Mouse (Mus musculus) frontal cortex, postnatal 36 days (tissue): ENCODE measurements at regions not wholly inside any gene's neighbourhood (a gene's known extent, or its start where the extent isn't known, plus 50 kb on each side); places are given as distances from the start of the nearest gene placed in this dataset.

ENCODE experiments used
- DNase-seq, 2 experiments: peaks; one replicate each; pipeline ENCODE4 v3.0.0; 2022; ENCODE audit warnings: low spot score in 2 of 2

DNA sequence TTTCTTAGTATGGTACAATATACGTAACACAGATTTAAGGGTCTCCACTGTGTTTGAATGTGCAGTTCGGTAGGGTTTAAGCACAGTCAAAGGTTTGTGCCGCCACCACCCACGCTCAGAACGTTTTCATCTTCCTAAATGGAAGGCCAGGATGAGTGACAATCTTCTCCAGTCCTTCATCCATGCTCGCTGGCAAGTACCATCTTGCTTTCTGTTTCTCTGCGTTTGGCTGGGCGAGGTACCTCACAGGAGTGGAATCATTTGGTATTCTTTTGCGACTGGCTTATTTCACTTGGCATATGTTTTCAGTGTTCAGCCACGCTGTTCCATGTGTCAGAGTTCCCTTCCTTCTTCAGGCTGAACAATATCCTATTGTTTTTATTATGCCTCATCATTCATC lies 342.3 kb downstream of the Pax1 start:
- no peak for DNase-seq

GRCm38 (mm10) chr2:147702330-147703063 lies 340.8 kb downstream of the Pax1 start:
- no peak for DNase-seq

- no peak for DNase-seq
Measured at GRCm38 (mm10) chr2:147699524-147700081, 337.9 kb downstream of the Pax1 start.

DNA sequence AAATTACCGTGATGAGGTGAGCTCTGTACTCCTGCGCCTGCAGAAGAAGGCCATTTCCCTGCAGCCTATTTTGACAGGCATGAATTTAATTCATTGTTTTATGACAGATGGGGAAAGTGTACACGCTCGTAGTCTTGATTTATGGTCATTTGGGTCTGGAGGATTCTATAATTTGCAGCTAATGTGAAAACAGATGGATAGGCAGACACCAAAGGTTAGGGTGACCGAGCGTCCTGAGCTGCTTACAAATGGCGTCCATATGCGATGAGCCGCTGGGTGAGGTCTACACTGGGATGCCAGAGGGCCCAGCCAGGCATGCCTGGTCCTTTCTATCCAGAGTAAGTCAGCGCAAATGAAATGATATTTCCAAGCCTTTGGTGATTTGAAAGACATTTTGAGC lies 330.2 kb downstream of the Pax1 start:
- no peak for DNase-seq

DNA sequence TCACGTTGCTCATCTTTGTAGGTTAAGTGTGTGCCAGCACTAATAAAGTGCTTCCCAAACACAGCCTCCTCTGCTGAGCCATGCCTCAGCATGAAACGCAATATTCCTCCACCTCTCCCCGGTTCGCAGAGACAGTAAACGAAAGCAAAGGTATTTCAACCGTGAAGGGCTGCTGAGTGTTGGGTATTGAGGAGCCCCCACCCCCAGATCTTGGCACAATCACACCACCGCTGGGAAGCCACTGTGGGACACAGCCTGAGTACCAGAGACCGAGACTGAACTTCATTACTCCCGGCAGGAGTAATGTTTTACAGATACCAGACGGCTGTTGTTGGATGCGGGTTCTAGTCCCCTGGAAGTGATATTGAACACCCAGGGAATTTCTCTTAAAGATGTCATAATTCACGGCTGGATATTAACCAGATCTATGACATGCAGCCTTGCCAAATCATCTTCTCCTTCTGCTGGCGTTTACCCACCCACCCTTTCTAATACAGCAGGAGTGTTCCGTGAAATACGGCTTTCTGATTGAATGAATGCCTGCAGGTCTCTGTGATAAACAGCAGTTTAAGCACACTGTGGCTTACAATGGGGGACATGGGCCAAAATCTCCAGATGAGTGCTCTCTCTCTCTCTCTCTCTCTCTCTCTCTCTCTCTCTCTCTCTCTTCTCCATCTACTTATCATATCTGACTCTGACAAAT lies 328.9 kb downstream of the Pax1 start:
- no peak for DNase-seq

GRCm38 (mm10) chr2:147688742-147689141 lies 327.0 kb downstream of the Pax1 start:
- DNase-seq = no peak

- DNase-seq = peak in 1 of 2 experiments; percentile 24
Measured at GRCm38 (mm10) chr2:147656667-147657066, 294.9 kb downstream of the Pax1 start.

DNA sequence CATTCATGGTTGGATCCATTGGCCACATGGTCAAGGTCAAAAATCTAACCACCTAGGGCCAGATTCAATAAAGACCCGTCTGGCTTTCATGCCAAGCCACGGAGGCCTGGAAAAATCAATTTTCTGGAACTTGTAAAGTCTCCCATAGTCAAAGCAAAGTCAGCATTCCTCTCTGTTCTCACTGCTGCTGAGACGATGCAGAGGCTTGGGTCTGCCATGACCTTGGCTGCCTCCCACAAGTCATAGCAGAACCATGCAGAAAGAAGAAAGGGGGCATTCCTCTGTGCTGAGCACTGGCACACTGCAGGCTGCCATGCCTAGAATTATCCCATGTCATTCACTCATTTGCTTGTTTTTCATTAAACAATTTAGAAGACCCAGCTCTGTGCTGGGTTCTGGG lies 288.5 kb downstream of the Pax1 start:
- DNase-seq = no peak

- DNase-seq = no peak
Measured at GRCm38 (mm10) chr2:147647972-147648371, 286.2 kb downstream of the Pax1 start.

DNA sequence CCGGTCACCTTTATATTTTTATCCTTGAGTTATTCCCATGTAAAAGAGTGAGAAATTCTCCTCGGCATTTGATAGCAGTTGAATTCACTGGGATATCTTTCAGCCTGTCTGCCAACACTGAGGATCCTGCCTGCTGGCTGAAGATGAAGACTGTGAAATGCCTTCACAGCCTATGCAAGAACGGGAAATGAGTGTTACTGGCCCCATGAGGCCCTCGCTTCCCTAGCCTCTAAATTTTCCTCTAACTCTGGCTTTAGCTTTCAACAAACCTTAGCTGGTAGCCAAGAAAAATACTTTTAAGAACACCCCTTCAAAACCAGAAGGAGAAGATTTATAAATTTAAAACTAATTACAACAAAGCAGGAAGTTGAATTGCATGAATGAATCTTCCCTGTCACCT lies 285.8 kb downstream of the Pax1 start:
- DNase-seq = peak in 1 of 2 experiments; percentile 4

GRCm38 (mm10) chr2:147637882-147638281 lies 276.2 kb downstream of the Pax1 start:
- no peak for DNase-seq

GRCm38 (mm10) chr2:147632737-147633136 lies 271.0 kb downstream of the Pax1 start:
- no peak for DNase-seq

DNA sequence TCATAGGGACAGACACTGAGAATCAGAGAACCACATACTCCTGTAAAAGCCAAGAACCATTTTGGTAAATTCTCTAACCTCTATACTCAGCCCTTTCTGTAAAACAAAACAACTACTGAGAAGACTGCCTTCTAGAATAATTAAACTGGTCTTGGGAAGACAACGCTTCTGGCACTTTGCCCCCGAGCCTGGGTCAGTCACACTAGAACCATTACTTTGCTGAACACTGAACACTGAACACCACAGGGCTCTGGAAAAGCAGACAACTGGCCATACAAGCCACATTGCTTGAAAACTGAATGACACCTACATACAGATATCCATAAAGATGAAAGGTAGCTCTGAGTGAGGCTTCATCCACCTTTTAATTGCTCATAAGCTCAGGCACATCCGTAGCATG lies 268.0 kb downstream of the Pax1 start:
- DNase-seq = no peak

DNA sequence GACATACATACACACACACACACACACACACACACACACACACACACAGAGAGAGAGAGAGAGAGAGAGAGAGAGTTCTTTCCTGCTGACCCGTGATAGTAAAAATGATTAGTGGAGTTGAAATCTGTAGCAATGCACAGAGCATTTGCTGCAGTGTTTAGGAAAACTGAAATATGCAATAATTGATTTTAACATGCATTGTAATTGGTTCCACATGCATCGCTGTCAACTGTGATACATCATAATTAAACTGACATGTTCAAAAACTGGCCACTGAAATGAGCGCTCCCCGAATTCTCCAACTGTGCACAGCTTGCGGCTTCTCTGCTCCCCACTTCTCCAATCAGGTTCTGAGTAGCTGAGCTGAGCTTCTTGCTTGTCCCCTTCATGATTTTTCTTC lies 265.4 kb downstream of the Pax1 start:
- DNase-seq = no peak

DNA sequence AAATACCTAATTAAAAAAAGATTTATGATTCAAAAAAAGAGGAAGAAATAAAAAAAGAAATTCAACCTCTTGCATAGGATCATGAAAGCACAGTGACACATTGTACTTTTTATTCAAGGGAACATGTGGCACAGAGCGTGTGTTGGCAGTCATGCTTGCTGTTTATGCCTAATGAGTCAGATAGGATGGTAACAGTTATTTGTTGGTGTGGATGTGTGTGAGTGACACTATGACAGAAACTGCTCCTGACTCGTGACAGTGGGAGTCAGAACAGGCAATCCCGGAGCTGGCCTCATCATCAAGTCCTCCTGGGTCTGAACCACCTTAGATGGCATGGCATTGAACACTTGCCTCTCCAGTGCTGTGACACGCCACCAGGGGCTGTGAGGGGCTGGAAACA lies 261.4 kb downstream of the Pax1 start:
- DNase-seq = no peak

- DNase-seq = peak; percentile 11 to 24
Measured at GRCm38 (mm10) chr2:147617849-147618248, 256.1 kb downstream of the Pax1 start.

DNA sequence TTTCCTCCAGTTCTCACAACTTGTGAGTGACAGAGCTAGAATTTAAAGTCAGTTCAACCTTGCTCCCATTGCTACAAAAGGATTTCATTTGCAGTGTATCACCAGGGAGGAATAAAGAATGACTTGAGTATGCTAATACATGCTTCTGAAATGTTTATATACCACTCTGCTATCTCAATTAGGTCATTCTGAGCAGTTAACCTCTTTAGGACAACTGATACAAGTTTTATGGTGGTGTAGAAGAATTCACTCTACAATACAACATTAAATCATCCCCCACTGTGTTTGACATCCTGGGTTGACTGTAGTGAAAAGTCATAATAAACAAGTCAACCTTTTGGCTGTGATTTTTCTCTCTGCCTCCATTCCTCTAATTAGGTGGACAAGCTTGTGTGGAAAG lies 248.6 kb downstream of the Pax1 start:
- DNase-seq = no peak

- DNase-seq = no peak
Measured at GRCm38 (mm10) chr2:147601639-147602038, 239.9 kb downstream of the Pax1 start.

- no peak for DNase-seq
Measured at GRCm38 (mm10) chr2:147572413-147572812, 210.7 kb downstream of the Pax1 start.

GRCm38 (mm10) chr2:147561220-147561619 lies 199.5 kb downstream of the Pax1 start:
- DNase-seq = no peak

GRCm38 (mm10) chr2:147560426-147561155 lies 198.9 kb downstream of the Pax1 start:
- no peak for DNase-seq

DNA sequence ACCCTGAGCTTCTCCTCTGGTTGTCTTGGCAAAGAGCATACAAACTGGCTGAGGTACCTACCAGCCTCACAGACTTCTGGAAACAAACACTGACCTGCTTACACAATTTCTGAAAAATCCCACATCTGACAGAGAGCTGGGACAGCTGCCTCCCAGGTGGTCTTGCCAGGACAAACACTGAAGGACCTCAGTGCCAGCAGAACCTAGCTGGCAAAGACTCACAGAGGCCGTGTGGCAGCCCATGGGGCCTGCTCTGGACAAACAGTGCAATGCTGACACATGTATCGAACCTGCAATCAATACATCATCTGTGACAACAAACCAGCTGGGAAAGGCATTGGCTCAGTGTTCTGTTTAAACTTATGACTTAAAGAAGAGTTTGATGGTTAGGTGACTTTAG lies 167.4 kb downstream of the Pax1 start:
- DNase-seq = no peak
